Mouse (Mus musculus) limb, embryonic 10.5 days (tissue): ENCODE results near the gene Prkar1b. TPM values are rescaled to one million over a fixed set of nuclear protein-coding genes. Genes with fewer than 3 reads are reported as not detected.

ENCODE experiments used
- DNase-seq: peaks from one replicate; pipeline ENCODE4 v3.0.0-alpha.2; 2017; ENCODE audit warnings: low spot score
- H3K27ac ChIP-seq: fragments of 300-500 bp; sonication (generic); 2 replicates; pipeline ENCODE4 v1.5.1; 2016; ENCODE audit warnings: mild to moderate bottlenecking
- H3K27me3 ChIP-seq: fragments of 300-500 bp; sonication (generic); 2 replicates; pipeline ENCODE4 v1.6.1; 2016; ENCODE audit warnings: low read depth, mild to moderate bottlenecking; ENCODE audit not compliant: poor library complexity, severe bottlenecking
- H3K36me3 ChIP-seq: fragments of 300-500 bp; sonication (generic); 2 replicates; pipeline ENCODE4 v1.6.1; 2016; ENCODE audit warnings: mild to moderate bottlenecking, moderate library complexity
- H3K4me1 ChIP-seq: fragments of 300-500 bp; sonication (generic); 2 replicates; pipeline ENCODE4 v1.6.1; 2016
- H3K4me3 ChIP-seq: fragments of 300-500 bp; sonication (generic); 2 replicates; pipeline ENCODE4 v1.5.1; 2016; ENCODE audit warnings: mild to moderate bottlenecking, moderate library complexity
- H3K9me3 ChIP-seq: fragments of 300-500 bp; sonication (generic); replicated peaks from 2 replicates; pipeline ENCODE4 v1.6.1; 2016; ENCODE audit warnings: mild to moderate bottlenecking
- WGBS: fragments of 180-500 bp; shearing (Covaris S2); methylation state at CpG from one replicate; pipeline ENCODE4 v1.1.7; 2016; 5-methylcytosine and 5-hydroxymethylcytosine counted together
- polyA plus RNA-seq: library from polyadenylated mRNA; unstranded; fragments of >200 nt; fragmentation: Nextera tagmentation; extraction: Ambion mirVana; gene quantifications from 2 replicates; pipeline ENCODE4 v1.2.1, GENCODE M21; 2016

Prkar1b gene
- polyA plus RNA-seq, 1 experiment from 2014 or later: 4.9 TPM

DNA sequence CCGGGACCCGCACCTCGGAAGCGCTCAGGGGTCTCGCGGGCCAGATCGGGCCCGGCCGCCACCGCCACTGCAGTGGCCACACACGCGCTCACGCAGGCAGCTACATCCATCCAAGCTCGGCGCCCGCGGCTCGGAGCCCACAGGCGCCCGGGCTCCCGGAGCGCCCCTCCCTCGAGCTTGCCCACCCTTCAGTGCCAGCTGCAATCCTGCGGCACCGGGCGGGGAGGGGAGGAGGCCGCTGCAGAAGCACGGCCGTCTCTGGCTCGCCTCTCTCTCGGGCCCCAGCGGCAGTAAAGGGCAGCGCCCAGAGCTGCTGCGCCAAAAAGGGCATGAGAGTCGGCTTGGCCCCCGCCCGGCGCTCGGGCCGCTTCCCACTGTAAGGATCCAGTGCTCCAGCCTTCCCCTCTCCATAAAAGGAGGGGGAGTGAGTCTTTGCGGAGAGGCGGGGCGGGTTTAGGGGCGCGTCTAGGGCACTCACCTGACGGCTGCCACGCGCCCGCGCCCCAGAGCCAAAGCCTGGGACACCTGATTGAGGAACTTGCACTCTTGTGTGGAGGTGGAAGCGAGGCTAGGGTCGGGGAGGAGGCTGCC lies 154.0 kb downstream of the Prkar1b start:
- Histone ChIP-seq H3K27me3 (peaks cover 99% of the 10 kb centered on the region), H3K36me3 (no peaks in the 10 kb centered on the region), H3K4me3 (peak overlapping the region; percentile 70), H3K9me3 (no peaks in the 10 kb centered on the region), H3K27ac (peak overlapping the region; percentile 81), H3K4me1 (peaks cover 77% of the 10 kb centered on the region)
- DNase-seq: peak; percentile 78
- under 1% methylated on average over 52 of the region's 52 CpGs for WGBS

DNA sequence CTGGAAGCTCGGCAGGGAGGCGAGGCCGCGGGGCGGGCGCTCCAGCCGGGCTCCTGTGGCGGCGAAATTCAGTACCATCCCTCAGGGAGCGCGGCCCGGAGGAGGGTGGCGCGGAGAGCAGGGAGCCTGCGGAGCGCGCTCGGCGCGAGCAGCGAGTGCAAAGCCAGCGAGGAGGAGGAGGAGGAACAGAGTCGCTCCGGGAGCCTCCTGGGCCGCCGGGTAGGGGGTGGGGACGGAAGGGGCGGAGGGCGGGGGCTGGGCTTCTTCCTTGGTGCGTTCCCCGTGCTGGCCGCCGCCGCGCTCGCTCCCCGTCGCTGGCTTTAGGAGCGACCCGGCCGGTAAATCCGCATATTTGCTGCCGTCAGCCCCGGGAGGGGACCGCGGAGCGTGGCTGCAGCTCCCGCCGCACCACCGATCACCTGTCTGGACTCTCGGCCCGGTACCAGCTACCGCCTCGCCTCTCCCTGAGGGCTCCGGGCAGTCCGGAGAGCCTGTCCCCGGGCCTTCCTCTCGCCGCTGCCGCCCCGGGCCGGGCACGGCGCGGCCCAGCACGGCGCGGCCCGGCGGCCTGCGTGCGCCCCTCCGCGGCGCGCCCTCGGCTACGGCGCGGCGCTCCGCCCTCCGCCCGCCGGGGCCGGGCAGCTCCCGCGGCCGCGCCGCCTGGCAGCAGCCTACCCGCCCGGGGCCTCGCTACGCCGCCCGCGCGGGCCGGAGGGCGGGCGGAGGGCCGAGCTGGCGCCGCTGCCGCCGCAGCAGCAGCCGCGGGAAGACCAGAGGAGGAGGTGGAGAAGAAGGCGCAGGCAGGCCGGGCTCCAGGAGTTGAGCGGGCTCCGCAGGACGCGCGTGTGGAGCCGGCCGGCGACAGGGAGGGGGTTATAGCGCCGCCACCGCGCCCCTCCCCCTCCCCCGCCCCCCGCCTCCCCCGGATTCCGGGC lies 154.7 kb downstream of the Prkar1b start:
- peak overlapping the region; percentile 70 for H3K4me3 ChIP-seq
- peaks cover 77% of the 10 kb centered on the region for H3K4me1 ChIP-seq
- H3K9me3 ChIP-seq: no peaks in the 10 kb centered on the region
- 4% methylated on average over 102 of the region's 127 CpGs for WGBS
- DNase-seq: peak; percentile 77
- peak overlapping the region; percentile 81 for H3K27ac ChIP-seq
- no peaks in the 10 kb centered on the region for H3K36me3 ChIP-seq
- H3K27me3 ChIP-seq: peaks cover 99% of the 10 kb centered on the region

DNA sequence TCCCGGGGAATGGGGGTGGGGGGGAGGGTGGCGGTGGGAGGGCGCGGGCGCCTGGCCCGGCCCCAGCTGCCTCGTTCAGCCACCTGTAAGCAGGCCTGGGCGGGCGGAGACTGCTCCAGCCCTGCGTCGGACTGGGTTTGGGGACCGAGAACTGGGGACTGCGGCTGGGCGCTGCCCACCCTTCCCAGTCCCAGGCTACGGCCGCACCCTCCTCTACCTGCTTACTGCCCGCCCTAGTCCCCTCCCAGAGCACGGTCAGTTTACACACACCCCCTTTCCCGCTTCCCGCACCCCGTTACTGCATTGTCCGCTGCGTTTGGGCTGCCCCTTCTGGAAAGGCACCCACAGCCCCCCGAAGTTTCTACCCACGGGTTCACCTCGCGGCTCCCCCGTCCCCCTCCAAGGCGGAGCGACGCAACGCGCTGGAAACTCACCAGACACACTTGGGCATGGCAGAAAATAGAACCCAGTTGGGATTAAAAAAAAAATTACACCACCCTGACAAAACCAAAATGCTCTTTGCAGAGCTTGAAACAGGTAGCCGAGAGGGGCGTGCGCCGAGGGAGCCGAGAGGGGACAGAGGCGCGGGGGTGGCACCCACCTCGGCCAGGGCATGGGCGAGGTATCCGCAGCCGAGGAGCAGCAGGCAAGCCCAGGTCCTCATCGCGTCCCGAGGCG lies 155.6 kb downstream of the Prkar1b start:
- DNase-seq: peak; percentile 59
- WGBS: under 1% methylated on average over 48 of the region's 48 CpGs
- H3K4me1 ChIP-seq: peaks cover 75% of the 10 kb centered on the region
- peak overlapping the region; percentile 81 for H3K27ac ChIP-seq
- peak overlapping the region; percentile 70 for H3K4me3 ChIP-seq
- H3K27me3 ChIP-seq: peaks cover 99% of the 10 kb centered on the region
- no peaks in the 10 kb centered on the region for H3K36me3 ChIP-seq
- H3K9me3 ChIP-seq: no peaks in the 10 kb centered on the region

DNA sequence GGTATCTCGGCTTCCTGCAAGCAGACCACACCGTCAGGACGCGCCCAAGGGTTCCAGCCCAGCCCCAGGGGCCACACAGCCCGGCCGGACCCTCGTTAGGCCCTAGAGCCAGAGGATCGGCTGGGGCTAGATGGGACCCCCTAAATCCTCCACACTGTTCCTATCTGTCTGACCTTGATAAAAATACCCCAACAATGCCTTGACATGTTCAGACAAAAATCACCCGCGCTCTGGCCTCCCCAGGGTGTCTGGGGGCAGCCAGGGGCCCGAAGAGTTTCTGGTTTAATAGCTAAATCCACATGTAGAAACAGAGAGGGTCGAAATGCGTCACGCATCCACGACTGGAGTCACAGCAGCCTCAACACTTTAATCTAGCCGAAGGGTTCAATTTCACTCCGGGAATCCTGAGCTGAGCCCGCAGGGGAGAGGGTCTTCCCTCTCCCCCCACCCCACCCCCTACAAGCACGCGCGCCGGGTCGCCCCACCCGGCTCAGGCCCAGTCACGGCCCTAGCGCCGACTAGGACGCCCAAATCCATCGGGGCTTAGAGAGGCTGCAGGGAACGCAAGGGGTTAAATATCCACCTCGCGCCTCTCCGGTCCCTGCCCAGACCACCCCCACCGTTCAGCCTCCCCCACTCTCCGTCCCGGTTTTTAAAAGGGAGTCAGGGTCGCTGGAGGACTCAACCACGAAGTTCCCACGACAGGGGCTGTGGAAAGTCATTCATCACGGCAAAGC lies 156.3 kb downstream of the Prkar1b start:
- Histone ChIP-seq H3K36me3 (no peaks in the 10 kb centered on the region), H3K9me3 (no peaks in the 10 kb centered on the region), H3K4me1 (peaks cover 68% of the 10 kb centered on the region), H3K27ac (peak overlapping the region; percentile 81), H3K4me3 (peak overlapping the region; percentile 70), H3K27me3 (peaks cover 99% of the 10 kb centered on the region)
- DNase-seq: peak; percentile 64
- WGBS: under 1% methylated on average over 40 of the region's 40 CpGs

- H3K4me3 ChIP-seq: peak overlapping the region; percentile 70
- no peak for DNase-seq
- H3K4me1 ChIP-seq: peaks cover 60% of the 10 kb centered on the region
- H3K27ac ChIP-seq: peak overlapping the region; percentile 81
- no peaks in the 10 kb centered on the region for H3K9me3 ChIP-seq
- H3K27me3 ChIP-seq: peaks cover 98% of the 10 kb centered on the region
- WGBS: under 1% methylated on average over 59 of the region's 59 CpGs
- H3K36me3 ChIP-seq: 0 out of 2 replicates have a peak, but pooled peaks cover 2% of the 10 kb centered on the region
Observed at GRCm38 (mm10) chr5:138992611-138993370, 157.0 kb downstream of the Prkar1b start.

DNA sequence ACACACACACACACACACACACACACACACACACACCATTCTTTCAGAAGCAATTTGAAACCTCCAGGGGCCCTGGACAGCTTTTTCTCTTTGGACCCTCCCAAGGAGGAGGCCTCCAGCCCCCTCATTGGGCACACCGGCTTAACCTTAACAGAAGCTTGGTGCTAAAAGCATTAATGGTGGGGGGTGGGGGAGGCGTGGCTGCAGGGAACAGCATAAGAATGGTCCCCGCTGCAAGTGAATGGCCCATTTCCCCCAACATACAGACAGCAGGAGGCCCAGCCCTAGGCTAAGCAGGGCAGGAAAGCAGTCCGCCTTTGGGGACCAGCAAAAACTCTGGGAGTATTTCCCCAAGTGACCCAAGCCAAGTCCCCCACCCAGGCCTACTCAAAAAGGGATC lies 158.1 kb downstream of the Prkar1b start:
- peak; percentile 39 for DNase-seq
- Histone ChIP-seq H3K9me3 (no peaks in the 10 kb centered on the region), H3K27ac (no peak overlapping the region), H3K4me1 (peaks cover 51% of the 10 kb centered on the region), H3K36me3 (0 out of 2 replicates have a peak, but pooled peaks cover 2% of the 10 kb centered on the region), H3K27me3 (peaks cover 94% of the 10 kb centered on the region), H3K4me3 (peak overlapping the region; percentile 70; the same call in 1 of the 2 replicates)
- 11% methylated on average over 4 of the region's 4 CpGs for WGBS

DNA sequence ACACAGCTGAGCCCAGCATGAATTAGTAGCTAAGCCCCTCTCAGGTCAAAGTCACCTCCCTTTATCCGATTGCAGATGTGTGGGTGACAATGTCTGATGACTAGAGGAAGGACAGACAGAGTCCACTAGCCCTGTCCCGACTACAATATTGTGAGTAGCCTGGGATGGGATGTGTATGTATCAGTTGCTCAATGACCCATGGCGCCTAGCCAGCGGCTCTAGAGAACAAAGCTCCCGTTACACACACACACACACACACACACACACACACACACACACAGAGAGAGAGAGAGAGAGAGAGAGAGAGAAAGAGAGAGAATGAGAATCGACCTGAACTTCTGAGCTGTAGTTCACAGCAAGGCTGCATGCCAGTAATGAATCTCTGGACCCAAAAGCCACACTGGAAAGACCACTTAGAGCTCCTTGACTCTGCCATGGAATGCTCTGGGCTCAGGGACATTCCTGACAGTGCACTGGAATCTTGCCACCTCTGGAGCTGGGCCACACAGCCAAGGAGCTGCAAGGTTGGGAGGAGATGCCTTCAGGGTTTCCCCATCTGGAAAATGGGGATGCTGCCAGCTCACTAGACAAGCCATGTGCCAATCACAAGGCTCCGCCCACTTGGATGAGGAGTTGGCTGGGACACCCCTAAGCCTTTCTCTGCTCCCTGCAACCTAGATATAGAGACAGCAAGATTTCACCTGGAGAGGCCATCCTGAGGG lies 159.0 kb downstream of the Prkar1b start:
- no peak overlapping the region for H3K27ac ChIP-seq
- H3K9me3 ChIP-seq: no peaks in the 10 kb centered on the region
- WGBS: 79% methylated on average over 7 of the region's 7 CpGs
- H3K27me3 ChIP-seq: peaks cover 85% of the 10 kb centered on the region
- no peak for DNase-seq
- H3K36me3 ChIP-seq: 0 out of 2 replicates have a peak, but pooled peaks cover 2% of the 10 kb centered on the region
- H3K4me3 ChIP-seq: no peak overlapping the region
- peaks cover 46% of the 10 kb centered on the region for H3K4me1 ChIP-seq

- Histone ChIP-seq H3K4me3 (no peak overlapping the region), H3K27me3 (peaks cover 73% of the 10 kb centered on the region), H3K9me3 (no peaks in the 10 kb centered on the region), H3K36me3 (0 out of 2 replicates have a peak, but pooled peaks cover 2% of the 10 kb centered on the region), H3K27ac (no peak overlapping the region), H3K4me1 (peaks cover 35% of the 10 kb centered on the region)
- 86% methylated on average over 6 of the region's 6 CpGs for WGBS
- DNase-seq: no peak
Observed at GRCm38 (mm10) chr5:138989567-138989966, 160.2 kb downstream of the Prkar1b start.

- H3K36me3 ChIP-seq: 0 out of 2 replicates have a peak, but pooled peaks cover 2% of the 10 kb centered on the region
- H3K4me1 ChIP-seq: peaks cover 27% of the 10 kb centered on the region
- no peaks in the 10 kb centered on the region for H3K9me3 ChIP-seq
- no peak overlapping the region for H3K4me3 ChIP-seq
- DNase-seq: no peak
- H3K27ac ChIP-seq: no peak overlapping the region
- peaks cover 65% of the 10 kb centered on the region for H3K27me3 ChIP-seq
- 72% methylated on average over 9 of the region's 9 CpGs for WGBS
Observed at GRCm38 (mm10) chr5:138988764-138989163, 161.0 kb downstream of the Prkar1b start.

GRCm38 (mm10) chr5:138987994-138988393 lies 161.8 kb downstream of the Prkar1b start:
- Histone ChIP-seq H3K4me3 (no peak overlapping the region), H3K9me3 (no peaks in the 10 kb centered on the region), H3K27ac (no peak overlapping the region), H3K4me1 (peaks cover 19% of the 10 kb centered on the region), H3K27me3 (peaks cover 58% of the 10 kb centered on the region), H3K36me3 (0 out of 2 replicates have a peak, but pooled peaks cover 2% of the 10 kb centered on the region)
- 84% methylated on average over 10 of the region's 10 CpGs for WGBS
- DNase-seq: no peak

- Histone ChIP-seq H3K4me3 (no peak overlapping the region), H3K27ac (no peak overlapping the region; the same call in 1 of the 2 replicates), H3K9me3 (no peaks in the 10 kb centered on the region), H3K36me3 (no peaks in the 10 kb centered on the region; the same call in 1 of the 2 replicates), H3K27me3 (no peaks in the 10 kb centered on the region; the same call in 1 of the 2 replicates), H3K4me1 (peaks cover 8% of the 10 kb centered on the region)
- DNase-seq: no peak
- WGBS: 87% methylated on average over 8 of the region's 9 CpGs
Observed at GRCm38 (mm10) chr5:138981921-138982320, 167.9 kb downstream of the Prkar1b start.
